Mouse (Mus musculus) cortical plate, adult 2 months (tissue): ENCODE measurements at regions not wholly inside any gene's neighbourhood (a gene's known extent, or its start where the extent isn't known, plus 50 kb on each side); places are given as distances from the start of the nearest gene placed in this dataset.
"Not testable (repeated sequence)": the region's sequence is repeated elsewhere in the genome, so short reads cannot be mapped to it uniquely, and the experiment has no call there.

Experiments used
- H3K27ac ChIP-seq: fragments of 200-500 bp; 2 replicates; pipeline ENCODE4 v1.5.1; 2012; ENCODE audit warnings: low read length, control low read depth, inconsistent platforms; ENCODE audit not compliant: insufficient read depth
- H3K4me1 ChIP-seq: fragments of 200-500 bp; 2 replicates; pipeline ENCODE4 v1.6.1; 2011; ENCODE audit warnings: low read length; ENCODE audit not compliant: control insufficient read depth, insufficient read depth
- H3K4me3 ChIP-seq: fragments of 200-500 bp; 2 replicates; pipeline ENCODE4 v1.5.1; 2011; ENCODE audit warnings: mild to moderate bottlenecking, low read length, control low read depth; ENCODE audit not compliant: insufficient read depth
- CTCF ChIP-seq: fragments of 200-500 bp; IDR thresholded peaks from 2 replicates; pipeline ENCODE4 v1.5.1; 2011; ENCODE audit warnings: mild to moderate bottlenecking, control low read depth, low read length; ENCODE audit not compliant: insufficient read depth; ENCODE audit errors: extremely low read depth
- POLR2A ChIP-seq: fragments of 200-500 bp; IDR thresholded peaks from 2 replicates; pipeline ENCODE4 v1.6.1; 2011; ENCODE audit warnings: mild to moderate bottlenecking, low read length, control low read depth; ENCODE audit not compliant: insufficient read depth; ENCODE audit errors: extremely low read depth

GRCm38 (mm10) chr2:51785169-51785568 lies 149.8 kb downstream of the Rbm43 start:
- Histone ChIP-seq H3K4me1 (no peaks in the 10 kb centered on the region), H3K27ac (no peak overlapping the region), H3K4me3 (no peak overlapping the region)
- TF ChIP-seq POLR2A: no peak
- TF ChIP-seq CTCF: no peak

GRCm38 (mm10) chr2:51788896-51789295 lies 146.1 kb downstream of the Rbm43 start:
- no peak overlapping the region for H3K27ac ChIP-seq
- H3K4me3 ChIP-seq: no peak overlapping the region
- no peaks in the 10 kb centered on the region for H3K4me1 ChIP-seq
- no peak for TF ChIP-seq POLR2A
- TF ChIP-seq CTCF: no peak

- H3K4me3 ChIP-seq, H3K4me1 ChIP-seq, H3K27ac ChIP-seq: not testable (repeated sequence)
These were observed 141.7 kb downstream of the Rbm43 start for GRCm38 (mm10) chr2:51793291-51793690.

- Histone ChIP-seq H3K4me3 (no peak overlapping the region), H3K4me1 (no peaks in the 10 kb centered on the region), H3K27ac (no peak overlapping the region)
- TF ChIP-seq POLR2A: no peak
- TF ChIP-seq CTCF: no peak
These were observed 135.1 kb downstream of the Rbm43 start for GRCm38 (mm10) chr2:51799856-51800255.

DNA sequence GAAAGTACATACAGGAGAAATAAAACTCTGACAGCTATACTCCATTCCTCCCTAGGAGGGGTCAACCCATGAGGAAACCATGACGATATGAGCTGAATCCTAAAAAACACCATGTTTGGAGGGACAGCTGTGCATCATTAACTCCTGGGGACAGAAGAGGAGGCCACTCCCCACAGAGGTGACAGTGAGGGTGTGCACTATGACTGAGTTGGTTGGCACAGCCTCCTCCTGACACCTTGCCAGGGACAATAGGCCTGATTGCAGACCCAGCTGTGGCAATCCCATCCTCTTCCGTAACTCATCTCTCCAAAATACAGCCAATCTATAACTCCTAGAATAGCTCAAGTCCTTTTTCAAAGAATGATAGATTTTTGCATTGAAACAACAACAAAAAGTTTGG lies 112.0 kb downstream of the Rbm43 start:
- H3K4me1 ChIP-seq: no peaks in the 10 kb centered on the region
- H3K4me3 ChIP-seq: no peak overlapping the region
- TF ChIP-seq CTCF: no peak
- no peak for TF ChIP-seq POLR2A
- H3K27ac ChIP-seq: no peak overlapping the region

- no peaks in the 10 kb centered on the region for H3K4me1 ChIP-seq
- H3K4me3 ChIP-seq: no peak overlapping the region
- TF ChIP-seq POLR2A: no peak
- TF ChIP-seq CTCF: peak; percentile 56; the same call in 1 of the 2 replicates
- H3K27ac ChIP-seq: no peak overlapping the region
These were observed 104.5 kb downstream of the Rbm43 start for GRCm38 (mm10) chr2:51830286-51830944.

DNA sequence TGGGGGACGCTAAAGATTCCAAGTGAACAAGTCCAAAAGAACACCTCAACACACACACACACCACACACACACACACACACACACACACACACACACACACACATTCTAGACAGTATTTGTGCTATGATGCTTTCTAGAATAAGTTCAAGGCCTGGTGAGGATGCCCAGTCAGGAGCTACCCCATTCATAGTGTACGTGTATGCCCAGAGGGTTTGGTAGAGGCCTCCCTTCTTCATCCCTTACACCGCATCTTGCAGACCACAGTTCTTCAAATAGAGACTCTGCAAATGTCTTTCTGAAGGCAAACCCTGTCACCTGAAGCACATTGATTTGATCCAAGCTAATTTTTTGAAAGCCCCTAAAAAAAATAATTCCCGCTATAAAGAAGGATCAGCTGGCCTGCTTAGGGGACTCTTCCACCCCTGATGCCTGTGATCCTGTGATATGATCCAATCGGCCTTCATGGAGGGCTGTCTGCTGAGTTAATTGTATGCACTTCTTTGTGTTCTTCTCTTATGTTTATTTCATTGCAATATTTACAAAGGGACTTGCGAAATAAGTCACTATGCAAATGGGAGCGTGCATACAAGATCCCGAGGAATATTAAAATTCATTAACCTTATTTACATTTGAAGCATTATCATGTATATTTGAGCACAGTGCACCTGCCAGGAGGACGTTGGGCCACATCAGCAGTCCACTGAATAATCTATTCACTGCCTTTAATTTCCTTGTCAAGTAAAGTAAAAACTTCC lies 103.8 kb downstream of the Rbm43 start:
- no peaks in the 10 kb centered on the region for H3K4me1 ChIP-seq
- TF ChIP-seq POLR2A (no peak), CTCF (no peak)
- no peak overlapping the region for H3K4me3 ChIP-seq
- H3K27ac ChIP-seq: no peak overlapping the region

GRCm38 (mm10) chr2:51837864-51838263 lies 97.1 kb downstream of the Rbm43 start:
- H3K4me1 ChIP-seq: no peaks in the 10 kb centered on the region; the same call in 1 of the 2 replicates
- TF ChIP-seq POLR2A (no peak), CTCF (no peak)
- H3K4me3 ChIP-seq: no peak overlapping the region
- no peak overlapping the region for H3K27ac ChIP-seq

- H3K4me1 ChIP-seq: peaks cover 2% of the 10 kb centered on the region
- H3K4me3 ChIP-seq: no peak overlapping the region
- TF ChIP-seq POLR2A: no peak
- no peak for TF ChIP-seq CTCF
- H3K27ac ChIP-seq: no peak overlapping the region
These were observed 94.2 kb downstream of the Rbm43 start for GRCm38 (mm10) chr2:51840808-51841207.

- peaks cover 2% of the 10 kb centered on the region for H3K4me1 ChIP-seq
- H3K27ac ChIP-seq: no peak overlapping the region
- H3K4me3 ChIP-seq: no peak overlapping the region
- TF ChIP-seq POLR2A (no peak), CTCF (no peak)
These were observed 90.1 kb downstream of the Rbm43 start for GRCm38 (mm10) chr2:51844831-51845230.

DNA sequence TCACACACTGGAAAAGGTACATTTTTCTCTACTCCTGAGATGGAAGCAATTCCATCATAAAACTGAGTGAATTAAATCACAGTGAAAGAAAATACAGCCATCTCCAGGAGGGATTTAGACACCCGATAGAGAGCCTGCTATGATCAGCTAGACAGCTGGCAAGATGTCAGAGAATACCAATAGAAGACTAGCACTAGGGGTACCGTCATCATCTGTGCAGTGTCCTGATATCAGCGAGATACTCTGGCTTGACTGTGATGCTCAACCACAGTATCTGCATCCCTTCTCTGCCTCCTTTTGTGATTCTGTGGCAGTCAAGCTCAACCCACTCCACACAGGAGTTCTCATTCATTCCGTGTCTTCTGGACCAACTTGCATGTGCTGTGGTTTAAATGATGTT lies 87.4 kb downstream of the Rbm43 start:
- no peak overlapping the region for H3K27ac ChIP-seq
- H3K4me3 ChIP-seq: no peak overlapping the region
- TF ChIP-seq POLR2A (no peak), CTCF (no peak)
- H3K4me1 ChIP-seq: peaks cover 2% of the 10 kb centered on the region
